Mouse (Mus musculus): ENCODE data around the gene Hoxc5.

GRCm38 (mm10) chr15:102961728-102962127 lies 5.5 kb upstream of the Hoxc5 start:
- TF ChIP-seq CTCF (IDR thresholded peaks at IDR 0.05; ENCODE audit: borderline replicate concordance, extremely low read depth, insufficient read depth, insufficient read length) (no peak), POLR2A (IDR thresholded peaks at IDR 0.05; ENCODE audit: borderline replicate concordance, extremely low read depth, insufficient read depth, insufficient read length, poor library complexity, severe bottlenecking) (no peak)
